Mouse (Mus musculus): Measurements from ENCODE around the gene Morn3.

GRCm38 (mm10) chr5:122991350-122992004 is 55.3 kb downstream of the Morn3 start:
- TF ChIP-seq POLR2A (IDR thresholded peaks at IDR 0.05; ENCODE audit: borderline replicate concordance, insufficient read depth, low read length) (no peak), CTCF (IDR thresholded peaks at IDR 0.05; ENCODE audit: borderline replicate concordance, insufficient read depth, low read depth, low read length) (no peak)

Measured in cerebellum, adult 2 months (tissue).